Mouse (Mus musculus) small intestine, adult 2 months (tissue): ENCODE data around the gene RPS10-NUDT3. TPM values are rescaled to one million over a fixed set of nuclear protein-coding genes. Genes with fewer than 3 reads are reported as not detected.

ENCODE experiments used
- H3K27ac ChIP-seq: fragments of 200-500 bp; 2 replicates; pipeline ENCODE4 v1.5.1; 2012; ENCODE audit warnings: low read depth, low read length, control low read depth, inconsistent platforms; ENCODE audit not compliant: insufficient read depth
- H3K27me3 ChIP-seq: fragments of 200-500 bp; 2 replicates; pipeline ENCODE4 v1.6.1; 2012; ENCODE audit warnings: mild to moderate bottlenecking, moderate library complexity, low read length, inconsistent platforms; ENCODE audit not compliant: control insufficient read depth, insufficient read depth
- H3K36me3 ChIP-seq: fragments of 200-500 bp; 2 replicates; pipeline ENCODE4 v1.6.1; 2012; ENCODE audit warnings: mild to moderate bottlenecking, low read length, control low read depth, inconsistent platforms; ENCODE audit not compliant: control insufficient read depth, insufficient read depth
- H3K4me1 ChIP-seq: fragments of 200-500 bp; 2 replicates; pipeline ENCODE4 v1.6.1; 2012; ENCODE audit warnings: low read length, inconsistent platforms, mixed read lengths; ENCODE audit not compliant: control insufficient read depth, insufficient read depth, insufficient read length
- H3K4me3 ChIP-seq: fragments of 200-500 bp; 2 replicates; pipeline ENCODE4 v1.5.1; 2012; ENCODE audit warnings: low read depth, mild to moderate bottlenecking, control low read depth, inconsistent platforms, low read length, moderate library complexity
- CTCF ChIP-seq: fragments of 200-500 bp; IDR thresholded peaks from 2 replicates; pipeline ENCODE4 v1.5.1; 2012; ENCODE audit warnings: low read depth, mild to moderate bottlenecking, control low read depth, inconsistent platforms, low read length, moderate library complexity, mixed read lengths; ENCODE audit not compliant: insufficient replicate concordance, insufficient read length; ENCODE audit errors: extremely low read depth
- POLR2A ChIP-seq: fragments of 200-500 bp; IDR thresholded peaks from 2 replicates; pipeline ENCODE4 v1.6.1; 2012; ENCODE audit warnings: low read depth, mild to moderate bottlenecking, control low read depth, inconsistent platforms, low read length, moderate library complexity
- WGBS: fragments of 180-500 bp; shearing (Covaris S2); methylation state at CpG from one replicate; pipeline ENCODE4 v1.1.7; 2018; 5-methylcytosine and 5-hydroxymethylcytosine counted together
- polyA plus RNA-seq: library from polyadenylated mRNA; depleted of rRNA; stranded (reverse); fragments of >200 nt; gene quantifications from 2 replicates; pipeline ENCODE4 v1.2.3, GENCODE M21; 2012

The RPS10-NUDT3 gene
- polyA plus RNA-seq, 1 experiment = not detected

DNA sequence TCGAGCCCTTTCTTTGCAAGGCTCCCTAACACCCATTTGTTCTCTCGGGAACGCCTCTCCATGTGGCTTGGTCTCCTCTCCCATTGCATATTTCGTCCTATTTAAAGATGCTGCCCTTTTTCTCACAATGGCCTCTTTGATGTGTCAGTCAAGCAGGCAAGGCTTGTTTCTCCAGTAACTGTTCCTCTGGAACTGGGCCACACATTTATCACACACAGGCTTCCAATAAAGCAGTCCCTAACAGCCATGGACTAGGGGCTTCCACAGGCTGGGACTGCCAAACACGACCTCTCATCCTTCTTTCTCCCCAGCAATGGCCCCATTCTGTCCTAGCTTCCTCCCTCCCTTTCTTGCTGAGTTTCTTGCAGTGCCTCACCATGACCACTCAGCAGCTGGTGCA is 8.3 kb downstream of the RPS10-NUDT3 start:
- TF ChIP-seq POLR2A (no peak), CTCF (no peak)
- no peak overlapping the region for H3K27ac ChIP-seq
- H3K4me3 ChIP-seq = no peak overlapping the region
- peaks cover 18% of the 10 kb centered on the region for H3K36me3 ChIP-seq
- H3K27me3 ChIP-seq = no peaks in the 10 kb centered on the region
- H3K4me1 ChIP-seq = peaks cover 10% of the 10 kb centered on the region; the same call in 1 of the 2 replicates
- WGBS = 57% methylated on average over 5 of the region's 5 CpGs

- Histone ChIP-seq H3K36me3 (peaks cover 8% of the 10 kb centered on the region), H3K27ac (peak overlapping the region; percentile 39; the same call in 1 of the 2 replicates), H3K27me3 (no peaks in the 10 kb centered on the region), H3K4me3 (no peak overlapping the region), H3K4me1 (peaks cover 12% of the 10 kb centered on the region; the same call in 1 of the 2 replicates)
- 35% methylated on average over 7 of the region's 7 CpGs for WGBS
- TF ChIP-seq POLR2A (no peak), CTCF (no peak)
These were observed 9.4 kb downstream of the RPS10-NUDT3 start for GRCm38 (mm10) chr17:27625455-27626251.

- WGBS = 5% methylated on average over 90 of the region's 91 CpGs
- TF ChIP-seq POLR2A (peak; percentile 49; the same call in 1 of the 2 replicates), CTCF (no peak)
- Histone ChIP-seq H3K27me3 (no peaks in the 10 kb centered on the region), H3K27ac (peak within 1 kb of the TSS; percentile 69), H3K4me3 (peak within 1 kb of the TSS; percentile 97), H3K36me3 (no peaks in the 10 kb centered on the region), H3K4me1 (peaks cover 12% of the 10 kb centered on the region; the same call in 1 of the 2 replicates)
These were observed 11.4 kb downstream of the RPS10-NUDT3 start, which contains the start of gene Nudt3 for GRCm38 (mm10) chr17:27623360-27624326. Gene Nudt3 (minus strand): TSS chr17:27623495.

GRCm38 (mm10) chr17:27622611-27623359 is 12.2 kb downstream of the RPS10-NUDT3 start:
- 1% methylated on average over 78 of the region's 80 CpGs for WGBS
- H3K4me3 ChIP-seq = peak overlapping the region; percentile 97
- peaks cover 12% of the 10 kb centered on the region for H3K4me1 ChIP-seq
- no peaks in the 10 kb centered on the region for H3K36me3 ChIP-seq
- no peaks in the 10 kb centered on the region for H3K27me3 ChIP-seq
- TF ChIP-seq POLR2A (no peak), CTCF (no peak)
- peak overlapping the region; percentile 48 for H3K27ac ChIP-seq

- H3K27ac ChIP-seq = no peak overlapping the region
- H3K4me1 ChIP-seq = peaks cover 9% of the 10 kb centered on the region
- H3K36me3 ChIP-seq = no peaks in the 10 kb centered on the region
- WGBS = 4% methylated on average over 23 of the region's 23 CpGs
- H3K4me3 ChIP-seq = peak overlapping the region; percentile 61
- no peaks in the 10 kb centered on the region for H3K27me3 ChIP-seq
- TF ChIP-seq CTCF = no peak
- no peak for TF ChIP-seq POLR2A
These were observed 13.1 kb downstream of the RPS10-NUDT3 start for GRCm38 (mm10) chr17:27621705-27622531.

- Histone ChIP-seq H3K4me1 (peaks cover 5% of the 10 kb centered on the region), H3K36me3 (no peaks in the 10 kb centered on the region), H3K27me3 (no peaks in the 10 kb centered on the region), H3K27ac (no peak overlapping the region), H3K4me3 (no peak overlapping the region)
- no peak for TF ChIP-seq POLR2A
- TF ChIP-seq CTCF = no peak
- 53% methylated on average over 8 of the region's 8 CpGs for WGBS
These were observed 13.9 kb downstream of the RPS10-NUDT3 start for GRCm38 (mm10) chr17:27621161-27621560.
